Mouse (Mus musculus) heart, postnatal 10 days (tissue): ENCODE results near the gene Gm20671. TPM values are rescaled to one million over a fixed set of nuclear protein-coding genes. Genes with fewer than 3 reads are reported as not detected.
"Not testable (repeated sequence)": the region's sequence is repeated elsewhere in the genome, so short reads cannot be mapped to it uniquely, and the experiment has no call there.

Experiments used
- DNase-seq, 2 experiments: peaks; one replicate each; pipeline ENCODE4 v3.0.0; 2021
- intact Hi-C: fragments of 180-260 bp; cut with DNase I; formaldehyde crosslinking; loops from one replicate; pipeline ENCODE4 v1.15.1; 2025
- total RNA-seq, 2 experiments: library from RNA; stranded (reverse); gene quantifications; 2 replicates each; pipeline ENCODE4 v1.2.3; 2021

Gene Gm20671
- total RNA-seq, 2 experiments from 2014 or later = 0.37 TPM; not detected in 1

DNA sequence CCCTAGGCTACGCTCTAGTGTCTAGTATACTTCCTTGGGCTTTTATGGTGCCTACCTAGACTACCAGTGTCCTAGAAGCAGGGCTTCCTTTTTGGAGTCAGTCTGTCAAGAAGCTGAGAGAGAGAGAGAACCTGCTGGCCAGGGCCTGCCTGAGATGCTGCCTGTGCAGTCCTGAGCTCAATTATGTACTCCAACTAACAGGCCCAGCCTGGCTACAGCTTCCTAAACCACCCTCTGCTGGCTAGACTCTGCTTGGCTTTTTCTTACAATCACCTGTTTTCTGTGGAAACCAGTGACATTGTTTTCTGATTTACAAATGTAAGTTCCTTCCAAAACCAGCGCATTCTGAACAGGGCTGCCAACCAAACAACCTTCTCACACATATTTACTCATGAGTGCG is 86.8 kb downstream of the Gm20671 start:
- no peak for DNase-seq
- intact Hi-C loops = no loop called here

DNA sequence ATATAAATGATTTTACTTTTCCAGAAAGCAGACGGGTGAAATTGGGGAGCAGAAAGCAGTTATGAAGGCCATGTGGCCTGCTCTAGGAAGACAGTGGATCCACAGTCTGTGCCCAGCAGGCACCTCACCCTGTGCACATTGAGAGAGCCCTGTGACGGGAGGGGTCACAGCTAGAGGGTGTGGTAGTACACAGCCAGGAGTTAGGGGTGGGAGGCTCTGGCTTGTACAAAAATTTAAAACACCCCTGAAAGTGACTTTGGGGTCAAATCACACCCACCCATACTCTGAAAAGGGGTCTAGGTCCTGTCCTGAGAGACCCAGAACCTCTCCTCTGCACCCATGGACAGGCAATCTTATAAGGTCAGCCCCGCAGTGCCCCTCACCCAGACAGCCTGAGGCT is 90.1 kb downstream of the Gm20671 start:
- DNase-seq, intact Hi-C loops: not testable (repeated sequence)

DNA sequence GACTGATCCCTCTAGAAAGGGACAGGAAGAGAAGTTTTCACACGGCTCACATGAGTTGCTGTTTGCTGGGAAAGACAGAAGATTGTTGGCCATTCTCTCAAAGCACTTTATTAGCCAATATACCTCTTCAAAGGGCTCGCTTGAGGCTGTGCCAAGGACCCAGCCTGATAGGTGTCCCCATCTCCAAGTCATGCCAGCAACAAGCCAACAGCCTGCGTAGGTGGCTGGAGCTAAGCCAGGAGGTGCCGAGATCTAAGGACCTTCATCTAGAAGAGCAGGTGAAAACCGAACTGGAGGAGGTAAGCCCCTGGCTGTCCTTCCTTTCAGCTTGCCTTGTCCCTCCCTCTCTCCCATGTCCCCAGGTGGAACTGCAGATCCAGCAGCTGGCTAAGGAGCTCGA is 91.1 kb downstream of the Gm20671 start:
- intact Hi-C loops = no loop called here
- no peak for DNase-seq

DNA sequence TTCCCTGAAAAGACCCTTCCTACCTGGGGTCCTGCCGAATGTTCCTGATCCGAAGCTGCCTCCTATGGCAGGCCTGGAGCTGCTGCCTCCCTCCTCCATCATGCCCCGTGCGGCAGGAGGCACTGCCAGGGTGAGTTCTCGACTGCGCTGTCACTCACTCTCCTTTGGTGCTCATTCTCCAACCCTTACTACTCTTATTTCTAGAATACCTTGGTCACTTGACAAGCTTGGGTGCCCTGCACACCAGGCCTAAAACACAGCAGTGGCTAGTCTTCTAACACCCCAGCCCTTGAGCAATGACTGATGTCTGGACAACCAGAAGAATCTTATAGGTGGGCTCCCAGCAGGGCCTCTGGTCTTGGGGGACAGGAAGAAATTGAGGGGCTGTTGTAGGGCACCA is 93.0 kb downstream of the Gm20671 start:
- DNase-seq, intact Hi-C loops: not testable (repeated sequence)

DNA sequence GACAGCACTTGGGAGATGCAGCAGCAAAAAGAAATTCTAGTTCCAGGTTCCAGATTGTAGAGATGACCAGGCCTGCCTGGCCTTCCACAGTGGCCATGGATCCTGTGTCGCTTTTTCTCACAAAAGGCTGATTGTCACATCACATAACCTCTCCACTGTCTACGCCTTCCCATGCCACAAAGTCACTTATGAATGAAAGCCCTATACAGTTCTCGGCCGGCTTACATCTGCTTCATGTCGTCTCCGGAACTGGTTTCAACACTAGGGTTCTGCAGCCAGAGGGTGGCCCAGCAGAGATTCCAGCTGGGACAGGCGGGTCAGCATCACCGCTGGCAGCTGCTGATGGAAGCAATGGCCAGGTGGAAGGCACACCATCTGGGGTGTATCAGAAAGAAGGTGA is 98.1 kb downstream of the Gm20671 start:
- DNase-seq = peak in 1 of 2 experiments; percentile 15
- intact Hi-C loops = no loop called here

DNA sequence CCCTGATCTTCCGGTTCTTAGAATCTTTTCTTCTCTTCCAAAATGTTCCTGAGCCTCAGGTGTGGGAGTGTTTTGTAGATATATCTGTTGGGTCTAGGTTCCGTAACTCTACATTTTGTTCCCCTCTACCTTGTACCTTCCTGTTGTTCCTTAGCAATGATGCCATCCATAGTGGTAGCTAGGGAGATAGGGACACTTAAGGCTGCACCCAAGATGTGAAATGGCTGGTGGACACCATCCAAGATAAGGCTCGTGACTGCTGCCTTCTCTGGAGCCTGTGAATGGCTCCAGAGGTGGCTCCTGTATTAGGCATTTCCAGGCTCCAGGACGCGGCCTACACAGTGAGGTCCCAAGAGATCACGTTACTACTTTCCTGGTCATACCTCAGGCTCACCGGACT is 98.6 kb downstream of the Gm20671 start:
- intact Hi-C loops = no loop called here

DNA sequence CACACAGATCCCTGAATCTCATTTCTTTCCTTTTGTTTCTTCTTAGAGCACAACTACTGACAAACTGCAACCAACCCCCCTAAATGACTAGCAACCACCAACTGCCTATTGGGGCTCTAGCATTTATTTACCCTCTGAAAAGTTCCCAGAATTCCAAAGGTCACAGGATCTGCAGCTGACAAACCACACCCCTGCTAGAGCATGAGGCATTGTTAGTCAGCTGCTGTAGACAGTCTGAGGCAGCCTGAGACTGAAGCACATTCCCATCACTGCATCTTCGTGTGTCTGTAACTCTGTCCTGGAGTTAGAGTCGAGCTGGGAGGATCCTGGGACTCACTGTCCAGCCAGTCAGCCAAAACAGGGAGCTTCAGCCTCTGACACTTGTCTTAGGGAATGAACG is 101.5 kb downstream of the Gm20671 start:
- intact Hi-C loops, DNase-seq: not testable (repeated sequence)

More for the DNA sequence above, 98.6 kb downstream of the Gm20671 start:
- DNase-seq = no peak

DNA sequence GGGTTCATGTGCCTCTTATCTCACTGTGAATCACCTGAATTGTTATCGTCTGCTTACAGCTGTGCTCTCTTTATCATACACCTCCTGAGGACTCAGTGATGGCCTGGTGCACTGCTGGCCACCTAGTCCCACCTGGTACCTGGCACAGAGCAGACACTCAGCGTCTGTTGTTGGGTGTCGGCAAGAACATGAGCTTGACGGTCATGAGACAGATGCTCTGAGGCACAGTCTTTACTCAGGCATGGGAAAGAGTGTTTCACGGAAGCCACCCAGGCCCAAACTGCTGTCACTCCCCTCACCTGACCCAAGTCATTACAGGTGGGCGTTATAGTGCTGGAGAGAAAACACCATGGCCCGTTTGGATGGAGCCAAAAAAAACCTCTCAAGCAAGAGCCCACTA is 102.9 kb downstream of the Gm20671 start:
- DNase-seq = no peak
- intact Hi-C loops = no loop called here

DNA sequence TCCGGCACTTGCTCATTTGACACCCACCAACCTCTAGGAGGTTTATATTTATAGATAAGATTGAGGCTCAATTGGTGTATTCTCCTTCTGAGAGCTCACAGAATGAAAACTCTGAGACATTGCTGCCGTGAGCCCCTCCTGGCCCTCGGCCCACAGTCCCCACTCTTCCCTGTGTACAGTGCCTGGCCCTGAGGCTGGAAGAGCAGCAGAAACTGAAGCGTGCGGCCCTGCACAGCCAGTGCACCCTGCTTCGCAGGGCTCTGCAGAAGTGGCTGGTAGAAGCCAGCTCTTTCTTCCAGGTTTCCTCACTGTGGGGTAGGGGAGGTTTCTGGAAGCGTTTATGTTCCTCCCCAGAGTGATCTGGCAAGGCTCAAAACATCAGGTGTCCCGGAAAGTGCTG is 104.2 kb downstream of the Gm20671 start:
- DNase-seq, intact Hi-C loops: not testable (repeated sequence)

DNA sequence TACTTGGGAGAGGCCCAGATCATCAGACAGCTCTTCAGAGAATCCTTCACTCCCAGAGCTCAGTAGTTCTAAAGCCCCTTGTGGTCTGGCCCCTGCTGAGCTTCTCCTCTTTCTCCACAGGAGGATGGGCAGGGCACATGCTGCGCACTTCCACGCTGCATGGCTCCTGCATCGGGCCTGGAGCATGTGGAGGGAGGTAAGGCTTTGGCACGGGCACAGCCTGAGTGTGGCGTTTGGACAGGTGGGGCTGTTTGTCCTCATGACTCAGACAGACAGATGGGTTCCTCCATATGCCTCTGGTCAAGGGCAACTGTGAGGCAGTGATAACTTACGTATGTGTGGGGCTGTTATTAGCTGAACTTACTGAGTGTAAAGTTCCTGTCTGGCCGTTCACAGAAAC is 104.6 kb downstream of the Gm20671 start:
- no peak for DNase-seq

DNA sequence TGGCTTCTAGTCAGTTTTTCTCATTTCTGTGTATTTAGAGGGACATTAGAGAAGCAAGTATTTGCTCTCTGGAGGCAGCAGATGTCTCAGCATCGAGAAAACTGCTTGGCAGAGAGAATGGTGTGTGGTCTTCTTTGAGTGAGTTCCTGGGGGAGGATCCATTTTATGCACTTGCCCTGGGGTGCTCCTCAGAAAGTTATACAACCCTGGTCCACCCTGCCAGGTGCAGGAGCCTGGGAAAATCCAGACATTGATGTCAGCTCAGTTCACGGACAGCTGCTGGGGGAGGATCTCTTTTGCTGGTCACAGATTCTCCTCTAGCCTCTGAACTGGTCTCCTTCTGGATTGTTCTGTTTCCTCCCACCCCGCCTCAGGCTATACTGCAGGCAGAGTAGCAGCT is 105.6 kb downstream of the Gm20671 start:
- intact Hi-C loops = no loop called here
- no peak for DNase-seq

More for the DNA sequence above, 104.6 kb downstream of the Gm20671 start:
- intact Hi-C loops = no loop called here

DNA sequence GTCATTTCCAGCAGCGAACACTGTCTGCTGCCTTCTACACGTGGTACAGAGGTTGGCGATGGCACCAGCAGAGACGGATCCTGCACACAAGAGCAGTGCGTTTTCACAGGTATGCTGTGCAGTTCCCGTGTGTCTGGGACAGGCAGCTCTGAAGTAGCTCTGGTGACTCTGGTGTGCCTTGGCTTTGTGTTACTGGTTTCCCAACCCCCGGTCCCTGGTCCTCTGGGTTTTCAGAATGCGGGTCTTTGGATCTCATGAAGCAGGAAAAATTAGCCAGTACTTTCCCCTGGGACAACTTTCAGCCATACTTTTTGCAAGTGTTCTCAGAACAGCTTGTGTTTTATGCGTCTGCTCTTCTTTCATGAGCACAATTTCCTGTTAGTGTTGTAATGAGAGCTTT is 106.5 kb downstream of the Gm20671 start:
- DNase-seq = no peak
- intact Hi-C loops = no loop called here

DNA sequence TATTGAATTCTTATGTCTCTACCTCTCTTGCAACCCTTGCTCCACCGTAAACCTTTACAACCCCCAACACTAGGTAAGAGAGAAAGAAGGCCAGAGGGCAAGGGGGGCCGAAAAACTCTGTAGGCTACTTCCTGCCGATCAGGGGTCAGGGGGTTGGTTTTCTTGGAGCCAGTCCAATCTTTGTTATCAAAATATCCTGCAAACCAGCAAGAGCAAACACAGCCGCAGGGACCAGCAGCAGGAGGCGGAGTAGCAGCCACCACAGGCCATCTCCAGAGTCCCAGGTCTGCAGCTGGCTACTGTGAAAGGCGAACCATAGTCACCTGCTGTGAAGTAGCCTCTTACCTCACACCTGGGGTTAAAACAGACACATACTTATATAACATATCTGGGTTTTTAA is 108.0 kb downstream of the Gm20671 start:
- DNase-seq = no peak
- intact Hi-C loops = loop anchor here (5.0 kb wide), 1 partner anchor 313 kb away; no protein-coding TSS in a partner anchor

DNA sequence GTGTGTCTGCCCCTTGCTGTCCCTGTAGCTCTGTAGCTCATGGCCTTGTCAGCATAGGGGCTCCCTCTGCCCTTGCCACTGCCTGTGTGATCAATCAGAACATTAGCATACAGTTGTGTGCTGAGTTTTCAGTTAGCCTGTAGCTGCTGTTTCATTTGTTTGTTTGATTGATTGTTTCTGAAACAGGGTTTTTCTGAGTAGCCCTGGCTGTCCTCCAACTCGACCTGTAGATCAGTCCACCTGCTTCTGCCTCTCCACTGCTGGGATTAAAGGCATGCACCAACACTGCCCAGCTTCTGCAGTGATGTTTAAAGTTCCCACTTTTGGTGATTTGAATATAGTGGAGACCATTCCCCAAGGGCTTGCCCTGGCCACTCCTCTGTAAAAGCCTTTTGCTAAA is 109.2 kb downstream of the Gm20671 start:
- intact Hi-C loops = loop anchor here (5.0 kb wide), 1 partner anchor 315 kb away; no protein-coding TSS in a partner anchor
- no peak for DNase-seq

DNA sequence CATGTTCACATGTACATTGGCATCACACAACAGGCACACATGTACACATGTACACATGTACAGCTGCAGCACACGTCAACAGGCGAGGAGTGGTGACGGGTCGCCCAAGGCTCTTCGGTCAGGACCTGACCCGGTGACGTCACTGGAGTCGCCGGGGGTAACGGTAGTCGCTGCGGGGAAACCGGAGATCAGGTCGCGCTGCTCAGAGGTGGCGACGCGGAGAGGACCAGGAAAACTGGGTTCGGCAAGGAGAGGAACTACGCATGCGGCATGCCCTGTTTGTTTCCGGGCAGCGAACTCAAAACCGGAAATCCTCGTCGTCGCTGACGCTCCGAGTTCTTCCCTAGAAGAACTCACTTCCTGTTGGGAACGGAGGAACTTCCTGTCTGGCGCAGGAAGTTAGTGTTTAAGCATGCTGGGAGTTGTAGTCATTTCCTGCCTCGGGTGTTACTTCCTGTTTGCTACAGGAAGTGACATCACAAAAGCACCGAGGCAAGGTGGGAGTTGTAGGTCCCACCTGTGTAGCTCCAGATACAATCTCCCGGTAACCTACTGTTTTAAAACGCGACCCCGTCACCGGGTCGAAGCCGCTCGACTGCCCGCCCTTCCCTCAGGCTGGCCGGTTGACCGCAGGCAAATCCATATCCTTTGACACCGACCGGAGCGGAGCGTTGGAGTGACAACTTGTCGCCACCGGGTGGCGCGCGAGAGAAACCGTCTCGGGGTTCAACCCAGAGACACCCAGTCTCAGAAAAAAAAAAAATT is 113.0 kb downstream of the Gm20671 start:
- intact Hi-C loops = loop anchor here (1.0 kb wide), 1 partner anchor 33 kb away; no protein-coding TSS in a partner anchor
- DNase-seq = peak; percentile 91 to 92

DNA sequence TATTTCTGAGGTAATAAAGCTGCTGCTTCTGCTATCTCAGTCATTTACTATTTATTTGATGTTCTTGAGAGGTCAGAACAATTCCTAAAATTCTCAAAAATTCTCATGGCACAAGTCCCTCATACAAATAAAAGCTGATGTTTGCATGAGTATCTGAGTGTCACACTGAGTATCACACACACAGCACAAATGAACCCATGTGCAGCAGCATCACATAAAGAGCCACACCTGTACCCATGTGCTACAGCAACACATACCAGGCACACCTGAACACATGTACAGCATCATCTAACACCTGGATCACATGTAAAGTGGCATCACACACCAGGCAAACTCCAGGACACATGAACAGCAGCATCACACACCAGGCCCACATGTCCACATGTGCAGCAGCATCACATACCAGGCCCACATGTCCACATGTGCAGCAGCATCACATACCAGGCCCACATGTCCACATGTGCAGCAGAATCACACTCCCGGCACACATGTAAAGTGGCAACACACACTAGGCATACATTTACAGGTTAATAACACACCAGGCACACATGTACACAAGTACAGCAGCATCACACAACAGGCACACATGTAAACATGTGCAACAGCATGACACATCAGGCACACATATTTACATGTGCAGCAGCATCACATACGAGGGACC is 113.7 kb downstream of the Gm20671 start:
- intact Hi-C loops = no loop called here
- no peak for DNase-seq

DNA sequence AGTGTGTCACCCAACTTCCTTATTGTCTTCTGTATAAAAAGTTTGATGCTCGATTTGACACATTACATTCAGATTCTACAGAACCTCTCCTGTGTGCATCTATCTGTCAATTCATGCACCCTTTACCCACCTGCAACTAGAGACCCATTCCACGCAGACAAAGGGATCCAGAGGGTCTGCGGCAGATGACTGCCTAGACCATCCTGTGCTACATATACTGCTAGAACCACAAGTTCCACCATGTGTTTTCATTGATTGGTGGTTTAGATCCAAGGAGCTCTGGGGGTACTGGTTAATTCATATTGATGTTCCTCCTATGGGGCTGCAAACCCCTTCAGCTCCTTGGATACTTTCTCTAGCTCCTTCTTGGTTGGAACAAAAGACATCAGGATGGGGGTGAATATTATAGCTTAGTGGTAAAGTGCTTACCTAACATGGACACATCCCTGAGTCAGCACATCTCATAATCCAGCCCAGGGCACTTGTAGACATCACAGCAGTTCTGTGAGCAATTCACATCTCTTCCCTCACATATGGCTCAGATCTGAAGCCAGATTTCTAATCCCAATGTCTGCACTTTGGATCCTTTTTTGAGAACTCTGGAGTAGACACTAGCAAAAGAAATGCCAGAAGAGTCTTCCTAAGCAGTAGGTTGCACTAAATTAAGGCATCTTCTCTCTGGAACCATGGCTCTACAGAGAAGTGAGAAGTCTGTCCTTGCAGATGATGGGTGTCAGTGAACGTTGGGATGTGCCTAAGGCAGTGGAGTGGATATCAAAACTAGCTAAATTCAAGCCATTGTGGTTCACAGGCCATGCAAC is 114.5 kb downstream of the Gm20671 start:
- intact Hi-C loops = no loop called here
- no peak for DNase-seq

DNA sequence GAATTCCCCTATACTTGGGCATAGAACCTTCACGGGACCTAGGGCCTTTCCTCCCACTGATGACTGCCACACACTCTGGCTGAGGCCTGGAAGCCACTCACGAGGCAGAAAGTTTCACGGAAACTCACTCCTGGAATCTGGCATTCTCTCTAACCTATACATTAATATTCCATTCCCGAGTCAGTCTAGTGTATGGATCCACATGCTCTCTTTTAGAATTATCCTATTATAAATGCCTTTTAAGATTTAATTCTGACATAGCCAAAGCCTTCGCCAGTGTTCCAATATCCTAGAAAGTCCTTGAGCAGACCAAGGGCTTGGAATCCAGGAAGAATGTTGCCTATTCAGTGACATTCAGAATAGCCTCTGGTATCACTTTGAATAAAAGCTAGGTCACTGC is 115.4 kb downstream of the Gm20671 start:
- DNase-seq = no peak
- intact Hi-C loops = no loop called here

DNA sequence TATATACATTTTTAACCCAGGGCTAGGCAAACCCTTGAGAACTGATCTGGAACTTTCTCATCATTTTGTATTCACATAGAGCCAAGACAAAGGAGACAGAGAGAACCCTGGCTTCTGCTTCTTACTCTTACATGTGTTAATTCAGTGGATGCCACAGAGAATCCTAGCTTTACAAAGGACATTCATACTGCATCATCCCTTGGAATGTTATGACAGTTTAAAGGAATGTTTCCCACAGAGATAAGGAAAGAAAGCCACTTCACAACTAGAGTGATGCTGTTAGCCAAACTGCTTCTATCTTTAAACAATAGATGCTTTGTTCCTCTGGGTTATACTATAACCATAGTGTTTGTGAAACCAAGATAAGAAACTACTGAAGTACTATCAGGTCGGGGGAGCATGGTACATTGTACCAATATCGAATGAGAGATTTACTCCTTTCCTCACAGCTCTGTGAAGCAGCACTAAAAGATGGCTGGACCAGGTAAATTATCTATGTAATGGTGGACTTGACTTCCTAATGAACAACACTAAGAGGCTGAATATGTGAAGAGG is 120.6 kb downstream of the Gm20671 start:
- intact Hi-C loops = no loop called here
- no peak for DNase-seq

DNA sequence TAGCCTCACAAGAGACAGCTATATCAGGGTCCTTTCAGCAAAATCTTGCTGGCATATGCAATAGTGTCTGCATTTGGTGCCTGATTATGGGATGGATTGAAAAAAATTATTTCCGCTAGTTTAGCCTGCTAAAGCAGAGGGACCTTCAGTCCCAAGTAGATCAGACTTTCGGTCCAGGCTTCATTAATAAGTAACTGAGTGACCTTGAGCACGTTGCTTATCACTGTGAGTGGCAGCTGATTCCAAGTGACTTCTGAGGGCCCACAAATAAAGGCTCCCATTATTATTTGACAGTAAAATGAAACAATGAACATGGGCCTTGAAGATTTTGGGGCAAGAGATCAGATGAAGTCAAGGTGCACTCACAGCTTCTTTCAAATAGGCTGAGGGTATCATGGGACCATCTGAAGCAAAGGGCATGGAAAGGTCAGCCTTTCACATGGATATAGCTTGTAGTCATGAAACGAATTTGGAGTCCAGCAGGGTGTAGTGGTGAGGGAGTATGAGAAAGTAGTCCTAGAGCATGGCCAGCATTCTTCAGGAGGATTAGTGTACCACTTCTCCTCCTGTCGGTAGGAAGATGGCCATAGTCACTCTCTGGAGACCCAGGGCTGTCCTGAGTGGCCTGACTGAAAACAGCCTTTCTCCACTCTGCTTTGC is 129.6 kb downstream of the Gm20671 start:
- intact Hi-C loops = no loop called here
- no peak for DNase-seq
